Mouse (Mus musculus): ENCODE results near the gene Alkbh4.

DNA sequence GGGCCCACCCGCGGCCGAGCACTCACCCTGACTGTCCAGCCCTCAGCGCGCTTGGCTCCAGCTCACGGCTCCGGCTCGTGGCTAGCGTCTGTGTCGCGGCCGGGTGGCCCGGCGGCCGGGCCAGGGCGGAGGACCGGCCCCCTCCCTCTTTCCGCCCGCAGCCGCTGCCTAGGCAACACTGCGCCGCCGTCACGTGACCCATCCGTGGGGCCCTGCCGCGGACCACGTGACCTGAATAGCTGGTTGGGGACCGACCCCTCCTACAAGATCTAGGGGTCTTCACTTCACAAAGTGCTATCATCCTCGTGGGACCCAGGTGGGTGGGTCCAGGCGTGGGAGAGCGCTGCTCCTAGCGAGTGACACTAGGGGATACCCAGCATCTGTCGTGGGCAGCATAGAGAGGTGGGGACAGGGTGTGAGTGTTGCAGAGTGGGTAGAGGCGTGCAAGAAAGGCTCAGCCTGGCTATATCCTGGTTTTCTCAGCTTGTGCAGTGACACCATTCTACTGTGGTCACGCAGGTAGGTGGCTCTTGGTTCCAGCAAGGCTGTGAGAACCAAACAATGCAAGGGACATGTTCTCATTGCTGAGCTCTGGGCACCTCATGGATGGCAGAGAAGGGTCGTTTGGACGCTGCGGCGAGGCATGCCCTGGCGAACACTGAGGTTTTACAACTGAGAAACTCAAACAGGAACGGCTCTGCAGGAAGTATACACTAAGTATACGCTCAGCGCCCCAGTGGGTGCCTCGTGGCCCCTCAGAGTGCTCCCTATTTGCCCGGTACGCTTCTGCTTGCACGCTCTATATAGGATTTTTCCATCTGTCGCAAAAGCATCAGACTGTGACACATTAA lies 34.8 kb downstream of the Alkbh4 start, which contains the start of gene Orai2:
- no peak for TF ChIP-seq CTCF (IDR thresholded peaks at IDR 0.05; ENCODE audit: borderline replicate concordance, insufficient read depth, low read length)
- TF ChIP-seq POLR2A (IDR thresholded peaks at IDR 0.05; ENCODE audit: low read depth, low read length) = peak; percentile 56

Data from embryonic fibroblast, embryonic 13.5 days (primary cell).